Mouse (Mus musculus) forebrain, embryonic 15.5 days (tissue): ENCODE data around the gene Kansl3. TPM values are rescaled to one million over a fixed set of nuclear protein-coding genes. Genes with fewer than 3 reads are reported as not detected.

ENCODE experiments used
- ATAC-seq: fragments of 200-750 bp; cut with Nextera tagmentation; replicated peaks from 2 replicates; pipeline ENCODE4 v1.8.0; 2017; ENCODE audit warnings: mild to moderate bottlenecking, moderate TSS enrichment, moderate library complexity
- H3K27ac ChIP-seq: fragments of 300-500 bp; sonication (generic); replicated peaks from 2 replicates; pipeline ENCODE4 v1.5.1; 2015; ENCODE audit warnings: mild to moderate bottlenecking, inconsistent platforms
- H3K27me3 ChIP-seq: fragments of 300-500 bp; sonication (generic); 2 replicates; pipeline ENCODE4 v1.6.1; 2015; ENCODE audit warnings: inconsistent platforms
- H3K36me3 ChIP-seq: fragments of 300-500 bp; sonication (generic); 2 replicates; pipeline ENCODE4 v1.6.1; 2015; ENCODE audit warnings: mild to moderate bottlenecking, inconsistent platforms
- H3K4me1 ChIP-seq: fragments of 300-500 bp; sonication (generic); 2 replicates; pipeline ENCODE4 v1.6.1; 2015; ENCODE audit warnings: inconsistent platforms
- H3K4me2 ChIP-seq: fragments of 300-500 bp; sonication (generic); replicated peaks from 2 replicates; pipeline ENCODE4 v1.6.1; 2015; ENCODE audit warnings: mild to moderate bottlenecking, inconsistent platforms
- H3K4me3 ChIP-seq: fragments of 300-500 bp; sonication (generic); 2 replicates; pipeline ENCODE4 v1.5.1; 2015; ENCODE audit warnings: mild to moderate bottlenecking, inconsistent platforms
- H3K9ac ChIP-seq: fragments of 300-500 bp; sonication (generic); replicated peaks from 2 replicates; pipeline ENCODE4 v1.6.1; 2015; ENCODE audit warnings: mild to moderate bottlenecking, inconsistent platforms
- H3K9me3 ChIP-seq: fragments of 300-500 bp; sonication (generic); 2 replicates; pipeline ENCODE4 v1.6.1; 2016; ENCODE audit warnings: inconsistent platforms
- WGBS: fragments of 180-500 bp; shearing (Covaris S2); methylation state at CpG from one replicate; pipeline ENCODE4 v1.1.7; 2015; ENCODE audit warnings: mixed read lengths; 5-methylcytosine and 5-hydroxymethylcytosine counted together
- polyA plus RNA-seq: library from polyadenylated mRNA; unstranded; fragments of >200 nt; fragmentation: Nextera tagmentation; extraction: Ambion mirVana; gene quantifications from 2 replicates; pipeline ENCODE4 v1.2.1, GENCODE M21; 2015

Gene Kansl3
- polyA plus RNA-seq, 1 experiment from 2014 or later = 37.2 TPM

- ATAC-seq = no peak
- no peak overlapping the region for H3K4me2 ChIP-seq
These were observed 16.6 kb downstream of the Kansl3 start for GRCm38 (mm10) chr1:36352351-36352750.

DNA sequence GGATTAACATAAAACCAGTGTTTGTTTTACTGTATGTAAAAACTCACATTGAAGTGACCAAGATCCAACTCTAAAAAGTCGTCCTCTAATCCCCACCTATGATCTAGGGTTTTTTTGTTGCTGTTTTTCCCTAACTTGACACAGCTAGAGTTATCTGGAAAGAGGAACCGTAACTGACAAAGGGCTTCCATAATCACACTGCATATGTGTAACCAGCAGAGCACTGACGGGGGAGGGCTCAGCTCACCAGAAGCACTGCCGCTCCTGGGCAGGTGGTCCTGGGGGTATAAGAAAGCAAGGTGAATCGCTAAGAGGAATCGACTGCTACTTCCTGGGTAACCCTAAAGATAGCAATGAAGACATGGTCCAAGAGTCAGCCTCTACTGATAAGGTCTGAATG lies 26.4 kb downstream of the Kansl3 start:
- no peaks in the 10 kb centered on the region for H3K9me3 ChIP-seq
- 97% methylated on average over 6 of the region's 6 CpGs for WGBS
- H3K27ac ChIP-seq = no peak overlapping the region
- no peaks in the 10 kb centered on the region for H3K27me3 ChIP-seq
- no peak overlapping the region for H3K4me2 ChIP-seq
- peaks cover 91% of the 10 kb centered on the region for H3K36me3 ChIP-seq
- ATAC-seq = no peak
- no peak overlapping the region for H3K9ac ChIP-seq
- no peak overlapping the region for H3K4me3 ChIP-seq
- H3K4me1 ChIP-seq = no peaks in the 10 kb centered on the region

More at GRCm38 (mm10) chr1:36352351-36352750, 16.6 kb downstream of the Kansl3 start:
- H3K27ac ChIP-seq = no peak overlapping the region
- no peaks in the 10 kb centered on the region for H3K27me3 ChIP-seq
- no peaks in the 10 kb centered on the region for H3K9me3 ChIP-seq
- H3K36me3 ChIP-seq = peaks cover 89% of the 10 kb centered on the region
- WGBS = 92% methylated on average over 4 of the region's 4 CpGs
- no peak overlapping the region for H3K9ac ChIP-seq
- H3K4me1 ChIP-seq = no peaks in the 10 kb centered on the region
- no peak overlapping the region for H3K4me3 ChIP-seq

DNA sequence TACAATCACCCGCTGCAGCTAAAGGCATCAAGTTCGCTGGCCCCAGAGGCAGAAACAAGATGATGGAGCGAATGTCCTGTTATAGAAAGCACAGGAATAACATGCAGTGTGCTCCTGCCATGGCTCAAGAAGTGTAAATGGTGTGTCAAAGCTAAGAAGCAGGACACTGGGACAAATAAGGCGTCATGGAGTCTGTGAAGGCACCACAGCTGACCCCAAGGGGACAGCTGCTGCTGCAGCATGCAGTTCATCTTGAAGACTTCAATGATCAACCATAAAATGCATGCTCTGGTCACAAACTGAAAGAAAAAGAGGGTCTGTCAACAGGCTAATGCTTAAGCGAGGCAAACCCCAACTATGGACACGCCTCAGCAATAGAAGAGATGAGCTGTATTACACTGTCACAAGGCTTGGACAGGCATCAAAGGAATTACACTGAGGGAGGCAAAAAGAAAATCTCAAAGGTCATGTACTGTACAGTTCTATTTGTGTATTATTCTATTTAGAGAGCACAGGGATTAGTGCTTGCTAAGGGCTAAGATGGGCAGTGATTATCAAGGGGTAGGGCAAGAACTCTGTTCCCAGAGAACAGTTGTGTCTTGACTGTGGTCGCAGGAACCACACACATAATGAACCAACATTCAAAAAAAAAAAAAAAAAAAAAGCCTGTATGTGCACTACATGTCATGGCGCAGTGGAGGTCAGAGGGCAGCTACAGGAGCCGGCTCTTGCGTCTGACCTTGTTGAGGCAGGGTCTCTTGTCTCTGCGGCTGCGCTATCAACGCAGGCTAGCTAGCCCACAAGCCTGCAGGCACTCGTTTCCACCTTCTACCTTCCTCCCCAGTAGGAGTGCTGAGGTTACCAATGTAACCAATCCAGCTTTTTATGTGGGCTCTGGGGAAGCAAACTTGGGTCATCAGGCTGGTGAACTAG lies 35.8 kb downstream of the Kansl3 start:
- WGBS = 88% methylated on average over 14 of the region's 14 CpGs
- peaks cover 37% of the 10 kb centered on the region for H3K36me3 ChIP-seq
- H3K4me1 ChIP-seq = no peaks in the 10 kb centered on the region
- H3K9me3 ChIP-seq = no peaks in the 10 kb centered on the region
- no peaks in the 10 kb centered on the region for H3K27me3 ChIP-seq
- no peak for ATAC-seq
- no peak overlapping the region for H3K4me2 ChIP-seq
- H3K27ac ChIP-seq = no peak overlapping the region
- H3K9ac ChIP-seq = no peak overlapping the region
- H3K4me3 ChIP-seq = no peak overlapping the region

DNA sequence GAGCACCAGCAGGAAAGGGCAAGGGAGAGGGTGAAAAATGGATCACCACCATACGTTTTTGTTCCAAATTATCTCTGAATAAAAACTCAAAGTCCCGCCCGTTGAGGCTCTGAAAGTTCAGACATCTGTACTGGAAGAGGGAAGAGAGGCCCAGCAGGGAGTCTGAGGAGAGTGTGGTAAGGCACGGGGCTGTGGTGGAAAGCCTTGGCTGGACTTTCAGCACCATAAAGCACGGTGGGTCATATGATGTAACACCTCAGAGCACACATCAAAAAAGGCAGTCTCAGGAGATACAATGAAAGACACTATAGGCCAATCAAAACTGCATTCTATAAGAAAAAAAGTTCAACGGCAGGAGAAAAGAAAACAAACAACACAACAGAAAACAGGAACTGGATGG lies 37.2 kb downstream of the Kansl3 start:
- Histone ChIP-seq H3K9ac (no peak overlapping the region), H3K36me3 (peaks cover 22% of the 10 kb centered on the region)

DNA sequence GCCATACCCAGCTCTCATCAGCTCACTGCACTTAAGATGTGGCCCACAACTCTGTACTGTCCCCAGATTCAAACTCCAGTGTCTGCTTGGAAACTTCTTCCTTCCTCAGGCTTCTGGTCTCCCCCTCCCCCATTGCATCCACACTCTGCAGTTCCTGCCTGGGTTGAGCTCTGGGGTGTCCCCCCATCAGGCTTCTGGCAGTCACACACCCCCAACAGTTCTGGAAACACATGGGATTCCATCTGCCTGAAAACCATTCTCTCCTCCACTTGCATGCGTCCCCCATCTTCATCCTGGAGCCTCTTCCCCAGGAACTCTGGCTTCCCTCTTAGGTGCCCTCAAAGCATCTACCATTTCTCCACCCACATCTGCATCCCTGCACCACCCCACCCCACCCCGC lies 42.2 kb downstream of the Kansl3 start:
- no peaks in the 10 kb centered on the region; the same call in 1 of the 2 replicates for H3K36me3 ChIP-seq
- no peaks in the 10 kb centered on the region for H3K9me3 ChIP-seq
- H3K4me1 ChIP-seq = 0 out of 2 replicates have a peak, but pooled peaks cover 4% of the 10 kb centered on the region
- no peak for ATAC-seq
- no peaks in the 10 kb centered on the region for H3K27me3 ChIP-seq
- no peak overlapping the region for H3K27ac ChIP-seq
- WGBS = 86% methylated on average over 2 of the region's 2 CpGs
- no peak overlapping the region for H3K4me3 ChIP-seq
- H3K4me2 ChIP-seq = no peak overlapping the region
- no peak overlapping the region for H3K9ac ChIP-seq

More for the DNA sequence above, 37.2 kb downstream of the Kansl3 start:
- 79% methylated on average over 6 of the region's 6 CpGs for WGBS
- H3K9me3 ChIP-seq = no peaks in the 10 kb centered on the region
- ATAC-seq = no peak
- H3K27me3 ChIP-seq = no peaks in the 10 kb centered on the region
- H3K4me3 ChIP-seq = no peak overlapping the region
- H3K27ac ChIP-seq = no peak overlapping the region
- H3K4me1 ChIP-seq = no peaks in the 10 kb centered on the region
- H3K4me2 ChIP-seq = no peak overlapping the region

GRCm38 (mm10) chr1:36325900-36326321 lies 43.1 kb downstream of the Kansl3 start:
- ATAC-seq = no peak
- WGBS = 93% methylated on average over 2 of the region's 2 CpGs
- H3K9ac ChIP-seq = no peak overlapping the region
- no peak overlapping the region for H3K4me3 ChIP-seq
- H3K4me2 ChIP-seq = no peak overlapping the region
- no peaks in the 10 kb centered on the region for H3K27me3 ChIP-seq
- H3K9me3 ChIP-seq = no peaks in the 10 kb centered on the region
- 0 out of 2 replicates have a peak, but pooled peaks cover 4% of the 10 kb centered on the region for H3K4me1 ChIP-seq
- no peaks in the 10 kb centered on the region; the same call in 1 of the 2 replicates for H3K36me3 ChIP-seq
- no peak overlapping the region for H3K27ac ChIP-seq

DNA sequence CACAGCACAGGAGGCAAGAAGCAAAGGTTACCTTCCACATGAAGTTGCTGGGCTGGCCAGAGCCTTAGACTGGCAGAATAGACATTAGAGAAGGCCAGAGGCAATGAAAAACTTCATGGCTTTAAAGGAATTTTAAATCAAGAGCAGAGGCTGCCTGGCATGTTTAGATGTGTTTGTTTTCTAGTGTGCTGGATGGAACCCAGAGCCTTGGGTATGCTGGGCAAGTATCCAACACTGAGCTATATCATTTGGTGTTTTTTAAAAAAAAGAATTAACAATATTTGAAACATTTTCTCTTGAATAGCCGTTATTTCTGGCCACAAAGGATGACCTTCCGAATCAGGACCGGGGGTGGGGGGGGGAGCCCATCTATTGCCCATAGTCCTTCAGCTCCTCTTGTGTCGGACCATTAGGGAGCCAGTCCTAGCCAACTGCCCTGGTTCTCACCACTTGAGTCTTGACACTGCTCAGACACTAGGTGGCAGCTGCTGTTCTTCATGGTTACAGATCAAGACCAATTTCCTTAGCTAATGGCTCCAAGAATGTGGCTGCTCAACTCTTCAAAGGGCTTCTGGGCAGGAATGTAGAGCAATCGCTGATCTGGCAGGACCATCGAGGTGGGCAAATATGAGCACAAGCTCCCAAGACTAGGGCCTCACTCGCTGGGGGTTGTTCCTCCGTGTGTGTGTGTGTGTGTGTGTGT lies 45.1 kb downstream of the Kansl3 start:
- Histone ChIP-seq H3K36me3 (no peaks in the 10 kb centered on the region), H3K4me2 (no peak overlapping the region), H3K27me3 (no peaks in the 10 kb centered on the region), H3K9ac (no peak overlapping the region), H3K27ac (no peak overlapping the region), H3K4me3 (no peak overlapping the region), H3K9me3 (no peaks in the 10 kb centered on the region), H3K4me1 (0 out of 2 replicates have a peak, but pooled peaks cover 4% of the 10 kb centered on the region)
- 0 out of 2 replicates have a peak, but pooled peaks have one; percentile 57 for ATAC-seq
- 46% methylated on average over 8 of the region's 8 CpGs for WGBS

DNA sequence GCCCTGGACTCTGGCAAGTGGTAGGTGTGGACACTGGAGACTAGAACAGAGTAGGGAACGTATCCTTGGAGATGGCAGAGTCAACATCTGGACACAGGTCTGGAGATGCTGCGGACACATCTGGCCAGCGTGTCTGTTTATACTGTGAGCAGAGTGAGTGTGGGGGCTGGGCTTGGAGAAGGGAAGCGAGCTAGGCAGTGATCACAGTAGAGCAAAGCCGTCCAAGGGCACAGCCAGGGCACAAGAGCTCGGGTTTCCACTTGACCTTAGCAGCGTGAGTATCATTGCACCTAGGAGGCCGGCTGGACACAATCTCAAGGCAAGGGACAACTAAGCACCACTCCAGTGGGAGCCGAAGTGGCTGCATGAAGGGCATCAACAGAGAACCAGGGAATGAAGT lies 45.9 kb downstream of the Kansl3 start:
- no peak overlapping the region for H3K27ac ChIP-seq
- H3K9me3 ChIP-seq = no peaks in the 10 kb centered on the region
- H3K4me1 ChIP-seq = 0 out of 2 replicates have a peak, but pooled peaks cover 4% of the 10 kb centered on the region
- H3K4me2 ChIP-seq = no peak overlapping the region
- no peak overlapping the region for H3K9ac ChIP-seq
- WGBS = 81% methylated on average over 9 of the region's 9 CpGs
- no peak overlapping the region for H3K4me3 ChIP-seq
- H3K27me3 ChIP-seq = no peaks in the 10 kb centered on the region
- H3K36me3 ChIP-seq = no peaks in the 10 kb centered on the region
- ATAC-seq = 0 out of 2 replicates have a peak, but pooled peaks have one; percentile 23

DNA sequence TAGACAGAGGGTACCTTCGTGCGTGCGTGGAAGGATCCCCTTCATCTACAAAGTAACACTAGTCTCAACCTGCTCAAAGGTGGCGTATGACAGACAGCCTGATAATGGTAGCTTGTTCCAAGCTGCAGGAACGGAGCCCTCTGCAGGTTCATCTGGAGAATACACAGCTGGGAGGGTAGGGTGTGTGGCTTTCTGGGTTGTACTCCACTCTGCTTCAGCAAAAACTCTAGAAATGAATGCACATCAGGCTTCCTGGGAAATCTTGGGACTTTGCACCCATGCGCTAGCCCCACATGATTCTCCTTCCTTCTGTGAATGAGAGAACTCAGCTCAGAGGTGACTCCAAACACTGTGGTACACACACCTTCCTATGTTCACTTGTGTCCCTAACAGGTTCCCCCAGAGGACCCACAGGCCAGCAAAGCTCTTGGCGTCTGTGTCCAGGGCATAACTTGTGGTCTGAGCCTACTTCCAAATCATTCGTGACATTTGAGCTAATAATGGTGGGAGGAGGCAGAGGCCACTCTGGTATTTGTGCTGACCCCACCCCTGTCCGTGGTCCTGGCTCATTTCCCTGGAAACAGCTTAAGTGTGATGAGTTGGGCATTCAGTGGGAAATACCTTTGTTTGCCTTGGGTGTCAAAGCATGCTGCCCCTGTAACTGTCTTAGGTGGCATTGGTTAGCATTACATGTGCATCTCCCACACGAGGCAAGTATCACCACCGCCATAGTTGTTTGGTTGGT lies 47.0 kb downstream of the Kansl3 start:
- H3K27ac ChIP-seq = no peak overlapping the region
- no peak for ATAC-seq
- H3K9me3 ChIP-seq = no peaks in the 10 kb centered on the region
- H3K4me2 ChIP-seq = no peak overlapping the region
- no peaks in the 10 kb centered on the region for H3K27me3 ChIP-seq
- H3K4me3 ChIP-seq = no peak overlapping the region
- 79% methylated on average over 11 of the region's 11 CpGs for WGBS
- H3K4me1 ChIP-seq = 0 out of 2 replicates have a peak, but pooled peaks cover 4% of the 10 kb centered on the region
- no peaks in the 10 kb centered on the region for H3K36me3 ChIP-seq
- H3K9ac ChIP-seq = no peak overlapping the region

DNA sequence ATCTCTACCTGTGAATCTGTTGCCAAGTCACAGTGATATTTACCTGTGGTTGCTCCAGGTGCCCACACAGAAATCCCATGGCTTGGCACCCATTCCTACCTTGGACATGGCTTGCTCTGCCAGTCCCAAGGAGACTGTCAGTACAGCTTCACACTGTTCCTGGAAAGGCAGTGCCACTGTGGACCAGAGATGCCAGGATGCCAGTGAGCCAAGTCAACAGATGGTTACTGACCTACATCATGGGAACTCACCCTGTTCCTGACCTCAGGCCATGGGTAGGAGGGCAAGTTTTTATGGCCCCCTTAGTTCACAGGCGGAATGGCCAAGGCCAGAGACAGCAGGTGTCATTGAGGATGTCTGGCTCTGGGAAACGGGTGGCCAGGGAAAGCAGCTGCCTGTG lies 47.8 kb downstream of the Kansl3 start:
- no peaks in the 10 kb centered on the region for H3K36me3 ChIP-seq
- H3K4me3 ChIP-seq = no peak overlapping the region
- H3K4me1 ChIP-seq = 0 out of 2 replicates have a peak, but pooled peaks cover 4% of the 10 kb centered on the region
- no peaks in the 10 kb centered on the region for H3K27me3 ChIP-seq
- no peak overlapping the region for H3K9ac ChIP-seq
- 80% methylated on average over 2 of the region's 2 CpGs for WGBS
- no peak overlapping the region for H3K4me2 ChIP-seq
- no peaks in the 10 kb centered on the region for H3K9me3 ChIP-seq
- no peak overlapping the region for H3K27ac ChIP-seq
- ATAC-seq = no peak

- H3K27me3 ChIP-seq = no peaks in the 10 kb centered on the region
- ATAC-seq = no peak
- H3K36me3 ChIP-seq = no peaks in the 10 kb centered on the region
- 90% methylated on average over 2 of the region's 2 CpGs for WGBS
- no peak overlapping the region for H3K27ac ChIP-seq
- H3K4me2 ChIP-seq = no peak overlapping the region
- H3K4me3 ChIP-seq = no peak overlapping the region
- no peaks in the 10 kb centered on the region for H3K9me3 ChIP-seq
- no peak overlapping the region for H3K9ac ChIP-seq
- H3K4me1 ChIP-seq = no peaks in the 10 kb centered on the region
These were observed 53.2 kb downstream of the Kansl3 start for GRCm38 (mm10) chr1:36315776-36316100.
